Mouse (Mus musculus): Measurements from ENCODE around the gene Racgap1.

Racgap1 gene

GRCm38 (mm10) chr15:99651163-99651872 is at the start of gene Racgap1:
Racgap1 (minus strand) TSS chr15:99651656.
- peak; percentile 94 to 97 for DNase-seq (ENCODE audit: low spot score in 2 of 2)

GRCm38 (mm10) chr15:99700219-99701106 is 49.0 kb upstream of the Racgap1 start:
- DNase-seq (ENCODE audit: low spot score in 2 of 2): no peak

DNA sequence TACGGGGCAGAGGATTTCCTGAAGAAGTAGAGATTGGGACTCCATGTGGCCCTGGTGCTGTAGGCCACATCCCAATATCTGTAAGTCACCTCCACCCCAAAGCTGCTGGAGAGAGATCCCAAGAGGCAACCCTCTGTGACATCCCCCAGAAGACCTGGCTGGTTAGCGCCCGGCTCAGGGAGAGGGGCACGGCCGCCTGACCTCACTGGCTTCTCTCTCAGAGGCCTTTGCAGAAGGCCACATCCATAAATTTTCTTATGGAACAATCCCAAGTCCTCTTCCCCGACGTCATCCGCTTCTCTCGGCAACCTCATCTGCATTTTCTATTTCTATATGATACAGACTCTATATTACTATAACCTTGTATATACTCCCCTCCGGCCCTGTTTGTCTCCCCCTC is 48.3 kb upstream of the Racgap1 start:
- no peak for DNase-seq (ENCODE audit: low spot score in 2 of 2)

- DNase-seq (ENCODE audit: low spot score in 2 of 2): no peak
These were observed 47.2 kb upstream of the Racgap1 start for GRCm38 (mm10) chr15:99698533-99699085.

- DNase-seq (ENCODE audit: low spot score in 2 of 2): no peak
These were observed 45.9 kb upstream of the Racgap1 start for GRCm38 (mm10) chr15:99697309-99697708.

GRCm38 (mm10) chr15:99691976-99692375 is 40.5 kb upstream of the Racgap1 start:
- no peak for DNase-seq (ENCODE audit: low spot score in 2 of 2)

DNA sequence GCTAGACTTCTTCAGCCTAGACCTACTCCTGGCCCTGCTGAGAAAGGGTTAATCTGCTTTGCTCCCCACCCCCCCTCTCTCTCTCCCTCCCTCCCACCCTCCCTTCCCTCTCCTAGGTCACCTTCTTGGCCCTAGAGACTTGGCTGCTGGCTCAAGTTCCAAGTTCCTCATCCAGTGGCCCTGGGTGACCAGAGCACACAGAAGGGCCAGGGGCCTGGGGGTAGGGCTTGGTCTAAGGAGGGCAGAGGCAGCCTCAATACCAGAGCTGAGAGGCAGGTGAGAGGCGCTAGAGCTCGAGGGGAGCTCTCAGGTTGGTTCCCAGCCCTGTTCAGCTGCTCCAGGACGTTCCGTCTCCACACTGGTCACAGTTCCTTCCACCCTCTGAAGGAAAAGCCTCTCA is 39.5 kb upstream of the Racgap1 start:
- no peak for DNase-seq (ENCODE audit: low spot score in 2 of 2)

DNA sequence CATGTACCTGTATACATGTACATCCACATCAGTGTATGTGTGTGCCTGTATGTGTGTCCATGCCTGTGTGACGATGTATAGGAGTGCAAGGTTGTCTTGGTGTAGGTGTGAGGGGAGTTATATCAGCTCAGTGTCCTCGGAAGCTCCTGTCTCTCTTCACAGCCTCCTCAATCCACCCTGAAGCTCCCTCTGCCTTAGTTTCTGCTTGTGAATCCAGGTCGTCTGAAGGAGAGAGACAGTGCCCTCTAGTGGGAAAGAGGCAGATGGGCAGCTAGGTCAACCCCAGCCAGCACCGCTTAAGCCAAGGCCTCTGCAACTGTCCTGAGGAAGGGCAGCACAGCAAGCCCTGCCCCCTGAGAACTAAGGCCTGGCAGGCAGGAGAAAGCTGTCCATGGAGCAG is 37.3 kb upstream of the Racgap1 start:
- no peak for DNase-seq (ENCODE audit: low spot score in 2 of 2)

DNA sequence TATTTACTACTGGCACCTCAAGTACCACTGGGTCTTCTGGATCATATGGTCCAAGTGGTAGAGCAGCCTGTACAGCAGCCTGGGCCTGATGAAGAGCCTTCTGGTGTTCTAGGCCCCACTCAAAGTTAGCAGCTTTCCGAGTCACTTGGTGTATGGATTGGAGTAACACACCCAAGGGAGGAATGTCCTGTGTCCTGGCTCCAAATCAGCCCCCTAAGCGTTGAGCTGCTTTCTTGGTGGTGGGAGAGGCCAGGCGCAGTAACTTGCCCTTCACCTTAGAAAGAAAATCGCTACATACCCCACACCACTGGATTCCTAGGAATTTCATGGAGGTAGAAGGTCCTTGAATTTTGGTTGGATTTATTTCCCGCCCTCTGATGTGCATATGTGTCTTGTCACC is 32.7 kb upstream of the Racgap1 start:
- DNase-seq (ENCODE audit: low spot score in 2 of 2): no peak

DNA sequence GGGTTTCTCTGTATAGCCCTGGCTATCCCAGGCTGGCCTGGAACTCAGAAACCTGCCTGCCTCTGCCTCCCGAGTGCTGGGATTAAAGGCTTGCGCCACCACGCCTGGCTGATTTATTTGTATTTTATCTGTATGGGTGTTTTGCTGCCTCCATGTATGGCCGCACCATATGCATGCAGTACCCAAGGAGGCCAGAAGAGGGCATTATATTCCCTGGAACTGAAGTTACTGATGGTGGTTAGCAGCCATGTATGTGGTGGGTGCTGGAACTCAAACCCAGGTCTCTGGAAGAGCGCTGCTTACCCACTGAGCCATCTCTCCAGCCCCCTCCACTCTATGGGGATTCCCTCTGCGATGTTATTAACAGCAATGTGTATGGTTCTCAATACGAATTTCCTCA is 31.4 kb upstream of the Racgap1 start:
- DNase-seq (ENCODE audit: low spot score in 2 of 2): no peak

DNA sequence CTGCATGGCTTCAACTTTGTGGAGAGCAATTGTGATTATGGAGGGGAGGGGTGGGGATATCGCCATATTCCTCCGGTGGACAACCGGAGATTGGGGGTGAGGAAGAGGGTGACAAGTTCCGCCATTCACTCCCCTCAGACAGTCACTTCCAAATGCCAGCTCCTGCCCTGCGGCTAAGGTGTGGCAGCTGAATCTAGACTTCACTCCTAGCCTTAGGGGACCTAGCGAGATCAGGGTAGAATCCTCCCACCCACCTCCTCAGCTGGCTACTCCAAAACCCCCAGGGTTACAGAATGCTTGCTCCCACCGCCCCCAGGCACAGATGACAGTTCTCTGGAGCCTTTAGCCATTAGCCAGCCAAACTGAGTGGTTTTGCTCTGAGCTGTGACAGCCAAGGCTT is 27.6 kb upstream of the Racgap1 start:
- no peak for DNase-seq (ENCODE audit: low spot score in 2 of 2)

DNA sequence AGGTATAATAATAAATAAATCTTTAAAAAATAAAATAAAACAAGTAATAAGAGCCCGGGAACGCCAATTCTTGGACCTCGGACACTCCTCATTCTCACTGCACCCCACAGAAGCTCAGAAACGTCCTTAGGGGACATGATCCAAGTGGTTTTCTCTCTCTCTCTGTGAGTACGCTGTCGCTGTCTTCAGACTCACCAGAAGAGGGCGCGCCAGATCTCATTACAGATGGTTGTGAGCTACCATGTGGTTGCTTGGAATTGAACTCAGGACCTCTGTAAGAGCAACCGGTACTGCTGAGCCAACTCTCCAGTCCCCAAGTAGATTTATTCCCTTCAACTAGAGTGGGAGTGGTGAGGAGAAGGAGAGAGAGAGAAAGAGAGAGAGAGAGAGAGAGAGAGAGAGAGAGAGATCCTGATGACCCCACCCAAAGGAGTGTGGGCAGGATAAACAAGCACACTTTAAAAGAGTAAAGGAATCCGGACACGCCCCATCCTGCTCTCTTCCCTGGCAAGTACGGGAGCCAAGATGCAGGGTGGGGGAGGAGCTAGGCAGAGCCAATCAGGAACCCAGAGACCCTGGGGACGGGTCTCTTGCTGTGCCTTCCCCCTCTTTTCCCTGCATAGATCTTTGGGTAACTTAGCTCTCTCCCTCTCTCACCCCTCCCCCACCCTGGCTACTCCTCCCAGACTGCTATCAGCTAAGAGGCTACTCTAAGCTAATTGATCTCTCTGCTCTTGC is 26.8 kb upstream of the Racgap1 start:
- no peak for DNase-seq (ENCODE audit: low spot score in 2 of 2)

DNA sequence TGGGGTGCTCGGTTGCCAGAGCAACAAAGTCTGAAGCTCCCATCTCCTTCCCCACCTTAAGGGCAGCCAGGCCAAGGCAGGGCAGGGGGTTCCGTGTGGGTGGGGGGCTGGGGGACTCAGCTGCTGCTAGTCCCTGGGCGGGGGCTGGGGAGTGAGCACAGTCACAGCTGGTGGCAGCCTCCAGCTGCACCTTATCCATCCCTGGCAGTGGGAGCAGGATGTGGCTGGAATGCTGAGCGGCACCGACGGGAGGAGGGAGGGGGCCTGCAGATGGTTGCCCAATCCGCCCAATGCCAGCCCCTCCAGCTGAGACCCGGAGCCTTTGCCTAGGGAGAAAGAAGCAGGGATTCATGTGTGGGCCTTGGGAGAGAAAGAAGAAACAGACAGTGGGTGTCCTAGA is 25.6 kb upstream of the Racgap1 start:
- no peak for DNase-seq (ENCODE audit: low spot score in 2 of 2)

DNA sequence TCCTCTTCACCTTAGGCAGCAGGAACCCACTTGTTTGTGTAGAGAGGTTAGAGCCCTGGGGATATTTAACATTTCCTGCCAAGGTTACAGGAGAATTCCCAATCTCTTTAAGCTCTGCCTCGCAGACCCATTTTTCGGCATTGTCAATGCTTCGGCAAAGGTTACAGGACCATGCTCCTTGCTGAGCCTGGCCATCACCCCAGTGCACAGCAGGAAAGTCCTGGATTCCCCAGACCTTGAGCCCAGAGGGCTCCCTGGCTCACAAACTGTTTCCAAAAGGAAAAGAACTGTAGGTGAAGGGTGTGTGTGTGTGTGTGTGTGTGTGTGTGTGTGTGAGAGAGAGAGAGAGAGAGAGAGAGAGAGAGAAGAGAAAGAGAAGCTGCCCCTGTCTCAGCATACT is 23.4 kb upstream of the Racgap1 start:
- DNase-seq (ENCODE audit: low spot score in 2 of 2): no peak

DNA sequence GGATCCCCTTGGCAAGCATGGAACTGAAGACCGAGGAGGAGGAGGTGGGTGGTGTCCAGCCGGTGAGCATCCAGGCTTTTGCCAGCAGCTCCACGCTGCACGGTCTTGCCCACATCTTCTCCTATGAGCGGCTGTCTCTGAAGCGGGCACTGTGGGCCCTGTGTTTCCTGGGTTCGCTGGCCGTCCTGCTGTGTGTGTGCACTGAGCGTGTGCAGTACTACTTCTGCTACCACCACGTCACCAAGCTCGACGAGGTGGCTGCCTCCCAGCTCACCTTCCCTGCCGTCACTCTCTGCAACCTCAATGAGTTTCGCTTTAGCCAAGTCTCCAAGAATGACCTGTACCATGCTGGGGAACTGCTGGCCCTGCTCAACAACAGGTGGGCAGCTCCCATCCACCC is 20.3 kb upstream of the Racgap1 start:
- no peak for DNase-seq (ENCODE audit: low spot score in 2 of 2)

DNA sequence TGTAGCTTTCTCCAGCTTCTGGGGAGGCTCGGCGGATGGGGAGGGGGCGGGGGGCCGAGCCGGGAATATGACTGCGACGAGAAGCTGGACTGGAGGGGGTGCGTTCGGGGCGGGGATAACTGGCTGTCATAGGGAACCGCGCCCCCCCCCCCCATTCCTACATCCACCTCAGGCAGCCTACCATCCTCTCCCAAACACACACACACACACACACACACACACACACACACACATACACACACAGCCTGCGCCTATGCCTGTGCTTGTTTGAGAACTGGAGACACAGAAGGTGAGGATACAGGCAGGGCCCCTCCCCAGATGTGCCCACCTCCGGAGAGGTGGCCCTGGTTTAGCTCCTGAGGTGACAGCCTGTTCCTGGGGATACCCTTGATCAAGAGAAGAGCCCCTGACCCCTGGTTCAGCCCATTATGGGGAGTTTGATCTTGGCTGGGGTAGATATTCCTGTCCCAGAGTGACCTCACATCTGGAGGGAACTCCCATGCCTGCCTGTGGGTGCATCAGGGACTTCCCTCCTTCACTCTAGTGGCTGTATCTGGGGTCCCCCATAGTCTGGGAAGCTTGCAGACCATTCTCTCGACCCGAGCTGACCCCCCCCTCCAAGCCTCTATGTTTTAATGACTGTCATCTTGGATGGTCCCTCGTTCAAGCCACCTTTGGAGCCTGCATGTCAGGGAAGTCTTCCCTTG is 19.7 kb upstream of the Racgap1 start:
- no peak for DNase-seq (ENCODE audit: low spot score in 2 of 2)

- DNase-seq (ENCODE audit: low spot score in 2 of 2): peak in 1 of 2 experiments; percentile 42
These were observed 18.8 kb upstream of the Racgap1 start, which contains the start of gene Asic1 for GRCm38 (mm10) chr15:99670154-99670821. Asic1 (plus strand) TSS chr15:99670368.

DNA sequence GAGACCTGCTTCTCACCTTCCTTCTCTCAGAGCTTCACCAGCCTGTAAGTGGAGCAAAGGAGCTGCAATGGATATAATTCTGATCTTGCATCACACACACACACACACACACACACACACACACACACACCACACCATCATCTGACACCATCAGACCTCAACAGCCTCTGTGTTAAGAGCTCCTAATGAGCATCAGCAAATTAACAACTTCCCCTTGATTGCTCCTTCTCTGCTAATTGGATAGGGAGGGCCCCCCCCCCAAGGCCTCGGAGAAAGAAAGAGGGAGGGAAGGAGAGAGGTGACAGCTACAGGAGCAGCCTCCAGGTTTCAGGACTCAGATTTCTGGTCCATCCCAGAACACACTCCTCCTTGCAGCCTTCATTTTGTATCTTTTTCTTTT is 17.9 kb upstream of the Racgap1 start:
- no peak for DNase-seq (ENCODE audit: low spot score in 2 of 2)

DNA sequence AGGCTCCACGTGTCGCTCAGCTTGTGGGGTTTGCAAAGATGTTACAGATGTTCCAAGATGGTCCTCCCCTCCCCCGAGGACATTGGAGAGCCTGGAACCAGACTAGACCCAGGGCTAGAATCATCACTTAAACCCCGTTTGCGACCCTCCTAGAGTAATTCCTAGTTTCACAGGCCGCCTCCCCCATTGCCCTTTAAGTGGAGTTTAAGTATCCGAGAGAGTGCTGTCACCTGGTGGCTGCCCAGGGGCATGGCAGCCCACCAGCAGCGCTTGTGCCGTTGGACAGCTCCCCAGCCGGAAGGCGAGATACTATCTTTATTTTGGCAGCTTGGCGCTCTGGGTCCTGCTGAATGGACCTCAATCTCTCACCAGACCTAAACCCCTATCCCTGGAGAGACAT is 17.4 kb upstream of the Racgap1 start:
- peak; percentile 71 to 78 for DNase-seq (ENCODE audit: low spot score in 2 of 2)

DNA sequence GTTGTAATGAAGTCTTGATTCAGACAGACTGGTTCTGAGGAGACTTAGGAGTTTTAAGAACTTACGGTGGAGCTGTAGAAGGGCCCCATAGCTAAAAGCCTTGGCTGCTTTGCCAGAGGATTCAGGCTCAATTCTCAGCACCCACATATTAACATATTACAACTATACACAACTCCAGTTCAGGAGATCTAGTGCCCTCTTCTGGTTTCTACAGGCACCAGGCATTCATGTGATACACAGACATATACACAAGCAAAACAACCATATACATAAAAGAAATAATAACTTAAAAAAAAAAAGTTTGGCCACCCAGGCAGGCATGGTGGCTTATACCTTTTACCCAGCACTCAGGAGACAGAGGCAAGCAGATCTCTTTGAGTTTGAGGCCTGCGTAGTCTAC is 16.1 kb upstream of the Racgap1 start:
- no peak for DNase-seq (ENCODE audit: low spot score in 2 of 2)
